Mouse (Mus musculus) cerebellum, postnatal 25 days (tissue): ENCODE results near the gene Gm28043.

Experiments used
- DNase-seq, 2 experiments: peaks; one replicate each; pipeline ENCODE4 v3.0.0; 2021; ENCODE audit warnings: mixed read lengths in 2 of 2

Gene Gm28043

DNA sequence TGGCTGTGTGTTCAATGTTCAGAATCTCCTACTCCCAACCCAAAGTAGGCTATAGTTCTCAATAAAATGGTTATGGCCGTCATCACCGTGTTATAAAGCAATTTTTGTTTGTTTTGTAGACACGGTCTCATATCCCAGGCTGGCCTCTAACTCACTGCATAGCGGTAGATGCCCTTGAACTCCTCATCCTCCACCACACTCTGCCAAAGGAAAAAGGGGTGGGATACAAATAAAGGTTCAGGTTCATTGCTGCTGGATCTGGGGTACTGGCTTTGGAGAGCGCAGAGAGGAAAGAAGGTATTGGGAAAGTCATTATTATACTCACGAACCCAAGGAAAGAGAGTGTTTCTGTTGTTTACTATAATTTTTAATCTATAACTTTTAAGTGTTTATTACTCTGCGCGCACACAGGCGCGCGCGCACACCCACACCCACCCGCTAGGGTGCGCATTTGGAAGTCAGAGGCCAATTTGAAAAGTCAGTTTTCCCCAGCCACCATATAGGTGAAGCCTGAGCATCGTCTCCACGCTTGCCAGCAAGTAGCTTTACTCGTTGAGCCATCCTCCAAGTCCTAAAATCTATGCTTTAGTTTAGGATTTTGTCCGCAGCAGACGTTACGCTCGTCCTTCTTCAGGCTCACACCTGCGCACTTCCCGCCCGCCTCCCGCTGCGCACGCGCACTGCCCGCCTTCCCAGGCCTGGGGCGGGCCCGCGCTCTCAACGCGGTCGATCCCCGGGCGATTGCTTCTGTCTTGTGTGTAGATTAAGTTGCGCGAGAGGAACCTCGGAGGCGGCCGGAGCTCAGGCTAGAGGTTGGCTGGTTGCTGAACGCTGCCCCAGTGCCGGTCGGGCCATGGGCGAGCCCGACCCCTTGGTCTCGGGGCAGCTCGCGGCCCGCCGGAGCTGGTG is at the start of gene Gm28043, which contains the start of gene Rnf8:
Gene Gm28043, plus strand, starts transcription at position 762 of the 909 bp plus-strand sequence.
Gene Rnf8, plus strand, starts transcription at position 676 of the 909 bp plus-strand sequence.
- peak; percentile 97 to 98 for DNase-seq

DNA sequence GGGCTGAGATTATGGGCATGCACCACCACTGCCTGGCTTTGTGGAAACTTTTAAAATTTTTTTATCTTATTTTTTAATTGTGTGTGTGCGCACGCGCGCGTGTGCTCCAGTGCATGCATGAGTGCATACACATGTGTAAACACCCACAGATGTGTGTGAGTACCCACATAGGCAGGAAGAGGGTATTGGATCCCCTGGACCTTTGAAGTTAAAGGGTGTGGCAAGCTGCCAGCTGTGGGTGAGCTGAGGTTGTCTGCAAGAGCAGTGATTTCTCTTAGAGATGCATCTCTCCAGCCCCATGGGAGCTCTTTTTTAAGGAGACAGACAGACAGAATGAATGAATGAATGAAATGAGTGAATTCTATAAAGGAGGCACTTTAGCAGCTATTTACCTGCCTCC is 49.2 kb upstream of the Gm28043 start:
- DNase-seq: no peak

DNA sequence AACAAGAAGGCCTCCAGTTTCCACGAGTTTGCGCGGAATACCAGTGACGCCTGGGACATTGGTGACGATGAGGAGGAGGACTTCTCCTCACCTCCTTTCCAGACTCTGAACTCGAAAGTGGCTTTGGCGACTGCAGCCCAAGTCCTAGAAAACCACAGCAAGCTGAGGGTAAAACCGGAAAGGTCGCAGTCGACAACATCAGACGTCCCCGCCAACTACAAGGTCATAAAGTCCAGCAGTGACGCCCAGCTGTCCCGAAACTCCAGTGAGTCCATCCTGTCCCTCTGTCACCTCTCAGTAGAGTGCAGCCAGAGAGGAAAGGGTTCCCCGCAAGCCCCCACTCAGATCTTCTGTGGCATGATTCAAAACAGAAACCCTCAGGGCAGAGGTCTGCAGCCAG is 46.2 kb upstream of the Gm28043 start:
- no peak for DNase-seq

DNA sequence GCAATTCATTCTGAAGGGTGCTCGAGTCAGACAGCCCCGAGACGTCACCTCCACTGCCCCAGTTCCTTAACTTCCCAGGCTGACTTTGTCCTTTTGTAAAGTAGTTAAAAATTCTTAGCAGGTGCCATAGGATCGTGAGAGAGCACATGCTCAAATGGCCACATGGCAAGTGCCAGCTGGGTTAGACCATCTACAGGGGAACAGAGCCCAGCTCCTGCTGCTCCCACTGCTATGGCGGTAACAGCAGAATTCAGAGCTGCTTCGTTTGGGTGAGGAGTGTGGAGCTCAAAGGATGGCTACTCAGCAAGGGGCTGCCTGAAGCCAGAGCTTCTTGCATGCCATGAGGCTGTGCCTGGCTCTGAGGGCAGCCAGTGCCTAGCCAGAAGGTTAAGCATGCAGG is 44.8 kb upstream of the Gm28043 start:
- DNase-seq: peak; percentile 46 to 52

DNA sequence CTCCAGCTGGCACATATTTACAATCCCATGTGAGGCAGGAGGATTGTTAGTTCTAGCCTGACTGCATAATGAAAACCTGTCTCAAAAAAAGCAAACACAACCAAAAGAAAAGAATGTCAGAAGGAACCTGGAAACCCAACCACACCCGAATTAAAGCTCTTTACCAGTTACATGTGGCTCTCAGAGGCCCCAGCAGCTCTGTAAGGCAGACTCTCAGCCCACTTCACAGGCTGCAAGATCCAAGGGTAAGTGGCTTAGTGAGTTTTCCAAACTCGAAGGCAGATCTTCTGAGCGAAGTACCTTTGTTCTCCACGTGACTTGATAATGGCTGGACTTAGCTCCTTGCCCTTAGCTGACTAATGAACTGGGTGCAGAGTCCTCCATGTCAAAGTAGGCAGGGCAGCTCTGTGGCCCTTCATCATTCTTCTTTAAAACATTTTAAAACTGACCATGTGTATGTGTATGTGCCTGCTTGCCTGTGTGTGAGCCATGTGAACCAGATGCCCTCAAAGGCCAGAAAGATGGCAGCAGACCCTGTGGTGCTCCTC is 35.0 kb upstream of the Gm28043 start:
- DNase-seq: no peak

DNA sequence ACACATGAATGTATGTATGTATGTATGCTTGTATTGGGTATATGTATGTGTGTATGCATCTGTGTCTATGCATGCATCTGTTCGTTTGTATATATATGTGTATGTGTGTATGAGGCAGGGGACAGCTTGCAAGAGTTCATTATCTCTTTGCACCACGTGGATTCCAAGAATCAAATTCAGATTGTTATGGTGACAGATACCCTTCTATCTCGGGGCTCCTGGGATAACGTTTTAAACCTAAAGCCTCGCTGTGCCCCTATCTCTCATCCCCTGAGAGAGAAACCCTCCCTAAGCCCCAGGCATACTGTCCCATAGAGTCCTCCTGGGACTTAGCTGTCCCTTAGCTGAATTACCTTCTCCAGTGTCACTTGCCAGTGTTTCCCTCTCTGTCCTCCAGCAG is 31.1 kb upstream of the Gm28043 start:
- no peak for DNase-seq

DNA sequence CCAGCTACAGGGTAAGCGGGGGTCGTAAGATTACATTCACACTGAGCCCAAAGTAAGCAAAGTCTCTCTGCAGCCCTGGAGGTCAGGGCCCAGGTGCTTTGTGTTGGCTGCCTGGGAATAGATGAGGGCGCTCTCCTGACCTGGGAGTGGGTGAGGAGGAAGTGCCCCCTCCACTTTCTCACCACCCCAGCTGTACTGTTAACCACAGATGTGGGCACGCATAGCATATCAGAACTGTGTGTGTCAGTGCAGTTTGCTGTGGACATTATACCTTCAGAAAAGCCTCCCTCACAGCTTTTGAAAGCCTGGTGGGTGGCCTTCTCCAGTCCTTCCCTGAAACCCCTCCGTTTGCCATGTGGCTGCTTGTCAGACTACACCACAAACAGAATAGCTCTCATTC is 30.4 kb upstream of the Gm28043 start:
- DNase-seq: no peak

DNA sequence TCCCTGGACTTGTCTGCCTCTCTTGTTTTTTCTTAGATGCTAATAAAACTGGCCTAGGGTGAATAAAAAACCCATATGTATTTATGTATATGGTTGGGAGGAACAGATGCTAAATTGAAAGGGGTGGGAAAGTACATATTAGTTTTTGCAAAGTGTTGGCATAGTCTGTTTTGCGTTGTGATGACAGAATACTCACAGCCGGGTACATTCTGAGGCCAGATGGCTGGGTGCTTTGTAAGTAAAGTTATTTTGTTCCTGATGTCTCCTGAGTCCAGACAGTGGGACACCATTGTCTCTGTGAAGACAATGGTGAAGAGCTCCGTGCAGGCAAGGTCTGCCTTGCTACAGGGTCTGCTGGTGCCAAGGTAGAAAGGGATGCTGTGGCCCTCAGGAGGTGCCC is 29.9 kb upstream of the Gm28043 start:
- no peak for DNase-seq

DNA sequence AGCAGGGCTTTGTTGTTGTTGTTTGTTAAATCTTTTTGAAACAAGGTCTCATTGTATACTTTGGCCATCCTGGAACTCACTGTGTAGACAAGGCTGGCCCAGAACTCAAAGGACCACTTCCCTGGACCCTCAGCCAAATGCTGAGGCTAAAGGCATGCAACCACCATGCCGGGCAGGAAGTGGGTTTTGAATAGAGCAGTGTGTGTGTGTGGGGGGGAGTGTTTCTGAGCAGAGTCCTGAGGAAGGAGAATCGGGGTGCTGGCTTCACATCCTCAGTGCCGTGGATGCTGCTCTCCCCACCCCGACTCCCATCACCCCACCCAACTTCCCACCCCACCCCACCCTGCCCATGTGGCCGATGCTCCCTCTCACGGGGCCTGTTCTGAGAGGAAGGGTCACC is 29.2 kb upstream of the Gm28043 start:
- DNase-seq: no peak

DNA sequence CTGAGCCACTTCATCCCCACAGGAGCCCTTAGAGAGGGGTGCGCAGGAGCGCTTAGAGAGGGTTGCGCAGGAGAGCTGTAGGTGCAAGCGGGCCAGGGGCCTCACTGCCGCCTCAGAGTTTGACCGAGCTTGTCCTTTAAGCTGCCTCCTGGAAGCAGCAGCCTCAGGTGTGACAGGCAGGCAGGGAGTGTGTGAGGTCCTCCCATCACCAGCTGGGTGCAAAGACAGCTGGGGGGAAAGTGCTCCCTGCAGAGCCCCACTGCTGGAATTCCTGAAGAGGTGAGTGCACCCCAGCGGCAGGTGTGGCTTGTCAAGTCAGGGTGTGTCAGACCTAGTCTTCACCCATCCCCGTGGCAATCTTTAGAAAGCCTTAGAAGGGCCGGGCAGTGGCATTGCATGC is 27.8 kb upstream of the Gm28043 start:
- DNase-seq: no peak

DNA sequence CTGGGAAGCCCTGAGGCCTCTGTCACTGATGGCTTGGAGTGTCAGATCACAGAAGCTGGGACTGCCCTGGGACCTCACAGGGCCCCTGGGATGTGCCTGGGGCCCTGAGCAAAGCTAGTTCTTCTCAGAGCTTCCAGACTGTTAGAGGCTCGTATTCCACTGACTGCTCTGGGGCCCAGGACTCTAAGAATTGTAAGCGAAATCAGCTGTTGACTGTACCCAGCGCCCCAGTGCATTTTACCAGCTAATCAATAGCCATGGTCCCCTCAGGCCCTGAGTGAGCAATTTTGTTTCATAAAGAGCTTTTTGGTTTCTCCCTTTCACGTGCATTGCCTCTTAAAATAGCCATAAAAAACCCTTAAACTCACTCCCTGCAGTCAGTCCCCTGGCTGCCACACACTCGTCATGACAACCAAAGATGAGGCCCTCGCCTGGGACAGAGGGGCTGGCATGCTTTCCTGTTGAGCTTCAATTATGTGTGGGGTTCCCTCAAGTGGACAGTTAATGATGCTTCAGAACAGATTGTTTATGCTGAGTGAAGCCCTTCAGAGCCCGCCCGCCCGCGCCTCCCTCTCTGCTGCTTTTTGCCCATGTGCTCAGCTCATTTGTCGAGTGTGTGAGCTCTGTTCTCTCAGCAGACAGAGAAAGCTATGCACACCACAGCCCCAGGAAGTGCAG is 25.3 kb upstream of the Gm28043 start:
- no peak for DNase-seq

DNA sequence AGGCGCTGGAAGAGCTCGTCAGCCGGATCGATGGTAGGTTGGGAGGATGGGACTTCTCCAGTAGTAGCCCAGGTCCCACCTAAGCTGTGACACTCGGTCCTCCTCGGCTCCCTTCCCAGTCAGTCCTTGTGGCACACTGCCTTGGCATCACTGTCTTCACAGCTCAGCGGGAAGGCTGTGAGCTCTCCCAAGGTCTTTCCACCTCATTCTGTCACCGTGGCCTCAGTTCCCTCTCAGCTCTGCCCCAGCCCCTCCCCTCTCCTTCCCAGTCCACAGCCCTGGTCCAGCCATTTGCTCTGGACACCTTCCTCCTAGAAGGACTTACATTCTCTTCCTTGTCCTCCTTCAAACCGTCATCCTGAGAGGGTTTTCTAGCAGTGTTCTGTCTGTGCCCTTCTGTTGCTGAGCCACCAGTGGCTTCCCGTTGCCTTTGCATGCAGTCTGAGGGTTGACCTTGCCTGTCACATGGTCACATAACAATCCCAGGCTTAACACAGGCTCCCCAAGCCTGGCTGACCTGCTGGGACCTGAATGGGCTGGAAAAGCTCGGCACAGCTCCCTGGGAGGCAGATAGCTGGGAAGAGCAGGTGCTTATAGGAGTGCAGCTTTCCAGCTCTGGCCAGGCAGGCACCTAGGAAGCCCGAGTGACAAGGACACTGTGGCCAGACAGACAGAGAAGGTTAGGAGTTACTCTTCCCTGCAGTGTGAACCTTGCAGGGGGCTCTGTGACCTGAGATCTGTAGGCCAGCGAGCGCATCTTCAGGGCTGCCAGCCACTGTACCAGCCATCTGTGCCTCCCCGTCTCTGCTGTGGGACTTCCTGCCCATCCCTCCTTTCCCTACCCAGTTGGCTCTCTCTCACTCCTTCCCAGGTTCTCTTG is 18.5 kb upstream of the Gm28043 start:
- DNase-seq: peak; percentile 82 to 85

DNA sequence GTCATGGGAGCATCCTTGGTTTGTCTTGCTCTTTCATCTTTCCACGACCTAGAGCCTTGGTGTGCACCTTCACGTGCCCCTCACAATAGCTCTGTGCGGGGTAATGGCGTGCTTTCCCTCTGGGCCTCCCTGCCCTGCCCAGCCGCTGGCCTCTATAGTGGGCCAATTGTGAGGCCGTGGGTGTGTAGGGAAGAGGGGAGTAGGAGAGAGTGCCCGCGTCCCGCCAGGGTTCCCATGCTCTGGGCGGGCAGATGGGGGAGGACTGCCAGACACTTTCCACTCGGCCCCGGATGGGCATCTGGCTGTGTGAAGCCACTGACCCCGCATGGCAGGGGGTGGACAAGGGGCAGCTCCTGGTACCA is 17.9 kb upstream of the Gm28043 start:
- peak in 1 of 2 experiments; percentile 44 for DNase-seq

DNA sequence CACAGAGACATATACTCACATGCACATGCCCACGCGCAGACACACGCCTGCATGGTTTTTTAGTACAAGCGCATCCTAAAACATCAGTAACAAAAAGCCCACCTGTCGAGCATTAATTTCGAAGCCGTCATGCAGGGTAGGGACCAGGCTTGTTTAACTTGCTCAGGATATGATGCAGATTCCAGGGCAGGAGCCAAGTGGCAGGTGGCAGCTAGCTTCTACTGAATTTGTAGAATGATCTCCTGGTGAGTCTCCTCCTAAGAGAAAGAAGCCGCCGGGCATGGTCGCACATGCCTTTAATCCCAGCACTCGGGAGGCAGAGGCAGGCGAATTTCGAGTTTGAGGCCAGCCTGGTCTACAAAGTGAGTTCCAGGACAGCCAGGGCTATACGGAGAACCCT is 15.6 kb upstream of the Gm28043 start:
- peak; percentile 57 to 63 for DNase-seq

DNA sequence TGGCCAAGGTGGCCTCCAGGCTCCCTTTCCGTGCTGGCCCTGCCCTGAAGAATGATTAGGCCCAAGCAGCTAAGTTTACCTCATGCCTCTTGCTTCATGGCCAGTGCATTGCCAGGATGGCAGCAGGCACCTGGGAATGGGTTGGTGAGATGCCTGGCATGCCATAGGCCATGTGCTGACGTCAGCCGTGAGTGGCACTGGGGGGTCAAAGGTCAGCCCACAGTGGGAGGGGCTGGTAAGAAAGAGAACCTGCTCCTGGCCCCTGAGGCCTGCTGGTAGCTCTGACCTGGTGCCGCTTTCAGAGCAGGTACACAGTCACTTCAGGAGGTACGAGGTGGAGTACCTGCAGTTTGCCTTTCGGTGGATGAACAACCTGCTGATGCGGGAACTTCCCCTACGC is 15.1 kb upstream of the Gm28043 start:
- peak in 1 of 2 experiments; percentile 34 for DNase-seq

DNA sequence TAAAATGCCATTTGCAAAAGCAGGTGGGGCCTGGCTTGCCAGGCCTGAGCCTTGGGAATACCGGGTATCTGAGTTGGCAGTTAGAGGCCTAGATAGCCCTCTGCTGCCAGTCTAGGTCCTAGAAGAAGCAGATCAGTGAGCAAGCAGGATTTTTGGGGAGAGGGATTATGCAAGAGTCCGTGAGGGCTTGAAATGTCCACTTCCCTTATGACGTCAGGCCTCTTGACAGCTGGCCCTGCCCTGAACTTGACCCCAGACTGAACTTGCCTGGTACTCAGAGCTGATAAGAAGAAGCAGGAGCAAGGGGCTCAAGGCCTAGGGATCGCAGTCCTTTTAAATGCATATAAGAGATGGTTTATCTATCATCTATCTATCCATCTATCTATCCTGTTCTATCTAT is 13.3 kb upstream of the Gm28043 start:
- no peak for DNase-seq

DNA sequence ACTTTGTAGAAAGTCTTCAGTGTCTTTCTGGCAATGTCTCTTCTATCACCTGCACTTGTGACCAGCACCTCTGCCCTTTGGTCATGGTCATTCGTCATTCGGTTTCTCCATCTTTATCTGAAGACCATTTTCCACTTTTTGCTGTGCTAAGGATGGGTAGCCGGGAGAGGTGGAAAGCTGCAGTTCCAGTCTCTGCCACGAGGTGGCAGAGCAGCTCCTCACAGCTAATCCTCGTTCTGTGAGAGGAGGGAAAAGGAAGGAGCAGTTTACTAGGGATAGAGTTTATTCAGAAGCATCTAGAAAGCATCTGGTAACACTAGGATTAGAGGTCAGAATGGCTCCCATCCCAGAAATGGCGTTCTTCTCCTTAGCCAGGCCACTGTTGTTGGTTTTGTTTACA is 11.4 kb upstream of the Gm28043 start:
- peak; percentile 91 to 95 for DNase-seq

DNA sequence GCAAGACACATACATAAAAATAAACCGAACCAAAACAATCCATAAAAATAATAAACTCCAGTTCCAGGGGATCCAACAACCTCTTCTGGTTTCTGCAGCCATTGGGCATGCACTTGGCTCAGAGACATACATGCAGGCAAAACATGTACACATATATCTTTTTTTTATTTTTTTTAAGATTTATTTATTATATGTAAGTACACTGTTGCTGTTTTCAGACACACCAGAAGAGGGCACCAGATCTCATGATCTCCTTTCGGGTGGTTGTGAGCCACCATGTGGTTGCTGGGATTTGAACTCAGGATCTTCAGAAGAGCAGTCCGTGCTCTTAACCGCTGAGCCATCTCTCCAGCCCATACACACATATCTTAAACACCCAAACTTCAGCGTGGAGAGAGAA is 1.2 kb upstream of the Gm28043 start:
- peak in 1 of 2 experiments; percentile 47 for DNase-seq

DNA sequence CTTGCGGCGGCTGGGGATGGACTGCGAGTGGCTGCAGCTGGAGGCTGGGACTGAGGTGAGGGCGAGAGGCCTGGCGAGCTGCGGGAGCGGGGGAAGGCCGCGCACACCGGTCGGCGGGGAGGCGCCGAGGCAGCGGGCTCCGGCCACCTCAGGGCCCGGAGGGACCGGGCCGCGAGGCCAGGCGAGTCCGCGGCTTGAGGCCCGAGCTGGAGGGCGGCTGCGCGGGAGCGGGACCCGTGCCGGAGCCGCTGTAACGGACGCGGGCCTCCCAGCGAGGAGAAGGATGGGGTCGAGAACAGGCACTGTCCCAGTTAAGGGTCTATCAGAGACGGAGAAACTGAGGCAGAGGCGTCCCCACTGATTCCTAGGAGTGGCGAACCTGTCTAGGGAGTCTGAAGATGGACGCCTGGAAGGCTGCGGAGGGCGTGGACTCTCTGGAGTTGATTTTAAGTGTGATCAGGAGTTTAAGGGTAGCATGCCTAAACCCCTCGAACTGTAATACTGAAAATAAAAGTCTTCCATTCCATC is 412 bp downstream of the Gm28043 start:
- no peak for DNase-seq

DNA sequence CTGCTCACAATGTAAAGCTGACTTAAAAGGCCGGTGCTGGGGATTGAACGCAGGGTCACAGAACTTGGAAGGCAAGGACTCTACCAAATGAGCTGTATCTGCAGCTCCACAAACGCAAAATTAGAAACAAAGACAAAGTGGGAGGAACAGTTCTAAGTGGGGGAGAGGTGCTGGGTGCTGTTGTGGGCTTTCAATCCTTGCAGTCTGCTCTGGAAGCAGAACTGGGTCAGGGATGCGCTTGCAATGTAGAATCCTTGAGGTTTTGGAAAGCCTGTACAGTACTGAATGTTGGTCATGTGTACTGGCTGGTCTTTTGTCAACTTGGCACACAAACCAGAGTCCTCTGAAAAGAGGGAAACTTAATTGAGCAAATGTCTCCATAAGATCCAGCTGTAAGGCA is 940 bp downstream of the Gm28043 start:
- DNase-seq: no peak

DNA sequence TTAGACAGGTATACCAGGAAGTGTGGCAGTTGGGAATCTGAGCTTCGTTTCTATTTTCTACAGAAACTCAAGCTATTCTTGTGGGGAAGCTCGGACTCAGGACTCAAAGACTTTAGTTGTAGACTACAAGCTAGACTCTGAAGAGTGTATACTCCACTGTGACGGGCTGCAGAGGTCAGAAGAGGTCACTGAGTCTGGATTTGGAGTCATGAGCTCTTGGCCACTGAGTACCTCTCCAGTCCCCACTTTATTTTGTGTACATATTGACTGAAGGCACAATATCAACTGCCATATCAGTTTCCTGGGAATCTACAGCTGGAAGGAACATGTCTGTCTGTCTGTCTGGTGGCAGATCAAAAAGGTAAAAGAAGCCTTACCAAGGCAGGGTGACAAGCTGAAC is 4.6 kb downstream of the Gm28043 start:
- DNase-seq: no peak

DNA sequence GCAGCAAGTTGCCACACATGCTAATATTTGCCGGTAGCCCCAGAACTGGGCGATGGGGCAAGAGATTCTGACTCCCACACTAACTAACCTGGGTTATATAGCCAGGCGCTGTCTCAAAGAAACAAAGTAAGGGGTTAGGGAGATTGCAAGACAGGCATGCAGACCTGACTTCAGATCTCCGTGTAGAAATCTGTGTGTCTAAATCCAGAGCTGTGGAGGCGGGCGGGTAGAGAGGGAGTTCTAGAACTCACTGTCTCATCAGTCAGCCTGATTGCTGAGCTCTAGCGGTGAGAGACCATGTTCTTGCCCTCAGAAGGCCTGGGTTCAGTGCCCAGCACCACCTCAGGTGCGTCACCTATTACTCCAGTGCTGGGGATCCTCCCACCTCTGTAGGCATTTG is 8.8 kb downstream of the Gm28043 start:
- no peak for DNase-seq

DNA sequence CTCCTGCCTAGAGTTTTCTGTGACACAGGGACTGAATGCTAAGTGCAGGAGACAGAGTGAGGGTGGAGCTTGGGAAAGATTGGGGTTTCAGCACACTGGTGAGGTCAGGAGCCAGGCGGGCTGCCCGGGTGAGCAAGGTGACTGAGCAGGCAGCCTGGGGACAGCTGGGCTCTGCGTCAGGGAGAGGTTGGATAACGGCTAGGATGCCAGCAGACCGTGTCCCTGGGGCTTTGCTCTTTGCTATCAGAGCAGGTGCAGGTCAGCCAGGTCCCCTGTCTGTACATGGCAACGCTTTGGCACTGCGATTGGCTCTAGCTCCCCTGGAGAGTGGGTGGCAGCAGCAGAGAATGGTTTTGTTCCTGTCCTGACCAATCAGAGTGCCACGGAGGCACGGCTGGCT is 12.6 kb downstream of the Gm28043 start:
- no peak for DNase-seq
